Mouse (Mus musculus) heart, postnatal 14 days (tissue): ENCODE results near the gene Arpp21. TPM values are rescaled to one million over a fixed set of nuclear protein-coding genes. Genes with fewer than 3 reads are reported as not detected.
"Not testable (repeated sequence)": the region's sequence is repeated elsewhere in the genome, so short reads cannot be mapped to it uniquely, and the experiment has no call there.

Source experiments
- DNase-seq, 2 experiments: peaks; one replicate each; pipeline ENCODE4 v3.0.0; 2021 to 2022
- intact Hi-C: fragments of 180-260 bp; cut with DNase I; formaldehyde crosslinking; loops from one replicate; pipeline ENCODE4 v1.15.1; 2025
- microRNA-seq, 2 experiments: library from miRNA; unstranded; fragments of <30 nt; microRNA quantifications; one replicate each; pipeline ENCODE4 v1.2.0; 2021 to 2022
- total RNA-seq, 2 experiments: library from RNA; stranded (reverse); gene quantifications; 2 replicates each; pipeline ENCODE4 v1.2.3; 2021

Arpp21 gene
- total RNA-seq, 2 experiments from 2014 or later: 3.6 to 9.1 TPM

DNA sequence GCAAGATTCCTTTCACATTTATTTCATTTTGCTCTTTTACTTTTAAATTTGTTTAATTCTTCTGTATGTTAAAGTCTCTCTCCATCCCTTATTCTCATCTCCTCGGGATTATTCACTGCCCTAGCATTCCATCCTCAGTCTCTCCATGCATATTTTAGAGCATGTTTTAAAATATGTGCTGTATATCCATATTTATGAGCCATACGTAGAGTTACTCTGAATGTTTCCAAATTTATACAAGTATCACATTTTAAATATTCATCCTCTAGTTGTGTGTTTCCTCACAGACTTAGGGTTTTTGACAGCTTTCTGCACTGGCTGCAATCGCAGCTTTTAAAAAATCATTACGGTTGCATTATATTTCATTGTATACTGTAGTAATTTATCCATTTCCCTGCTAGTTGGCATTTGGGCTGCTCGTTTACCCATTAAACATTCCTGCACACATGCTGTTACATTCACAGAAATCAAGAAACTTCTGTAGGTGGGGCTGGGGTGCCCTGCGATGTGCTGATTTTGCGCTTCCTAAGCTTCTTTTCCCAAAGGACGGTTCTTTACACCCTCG is 187.8 kb downstream of the Arpp21 start:
- no peak for DNase-seq
- intact Hi-C loops: no loop called here

- no peak for DNase-seq
- intact Hi-C loops: no loop called here
Observed at GRCm38 (mm10) chr9:112040566-112040965, 195.2 kb downstream of the Arpp21 start.

DNA sequence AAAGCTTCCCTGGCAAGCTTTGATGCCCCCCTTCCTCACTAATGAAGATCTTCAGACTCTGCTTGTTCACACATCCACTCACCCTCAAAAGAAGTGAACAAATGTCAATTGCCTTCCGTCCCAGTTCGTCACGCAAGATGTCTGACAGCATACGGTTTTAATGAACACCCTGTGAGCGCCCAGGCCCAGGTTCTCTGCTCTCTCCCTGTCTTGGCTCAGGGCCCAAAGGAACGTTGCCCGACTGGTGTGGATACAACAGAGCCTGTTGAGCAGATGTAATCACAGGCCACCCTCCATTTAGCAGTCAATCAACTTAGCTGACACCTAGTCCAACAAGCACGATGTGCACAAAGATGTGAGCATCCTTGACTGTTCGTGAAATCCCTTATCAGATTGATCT is 198.0 kb downstream of the Arpp21 start:
- intact Hi-C loops: no loop called here
- DNase-seq: no peak

DNA sequence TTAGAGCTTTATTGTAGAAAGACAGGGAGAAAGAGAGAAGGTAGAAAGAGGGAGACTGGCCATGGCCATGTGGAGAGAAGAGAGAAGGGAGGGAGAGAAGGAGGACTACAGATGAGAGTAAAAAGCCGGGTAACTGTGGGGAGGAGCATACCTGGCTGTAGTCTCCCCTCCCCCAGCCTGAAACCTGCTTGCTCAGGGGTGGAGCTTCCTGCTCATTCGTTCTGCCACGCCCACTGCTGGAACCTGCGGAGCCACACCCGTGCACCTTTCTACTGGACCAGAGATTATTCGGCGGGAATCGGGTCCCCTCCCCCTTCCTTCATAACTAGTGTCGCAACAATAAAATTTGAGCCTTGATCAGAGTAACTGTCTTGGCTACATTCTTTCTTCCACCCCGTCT is 201.9 kb downstream of the Arpp21 start:
- intact Hi-C loops, DNase-seq: not testable (repeated sequence)

GRCm38 (mm10) chr9:112032169-112032568 is 203.6 kb downstream of the Arpp21 start:
- no peak for DNase-seq
- intact Hi-C loops: no loop called here

GRCm38 (mm10) chr9:112023562-112024015 is 212.1 kb downstream of the Arpp21 start:
- DNase-seq: no peak

DNA sequence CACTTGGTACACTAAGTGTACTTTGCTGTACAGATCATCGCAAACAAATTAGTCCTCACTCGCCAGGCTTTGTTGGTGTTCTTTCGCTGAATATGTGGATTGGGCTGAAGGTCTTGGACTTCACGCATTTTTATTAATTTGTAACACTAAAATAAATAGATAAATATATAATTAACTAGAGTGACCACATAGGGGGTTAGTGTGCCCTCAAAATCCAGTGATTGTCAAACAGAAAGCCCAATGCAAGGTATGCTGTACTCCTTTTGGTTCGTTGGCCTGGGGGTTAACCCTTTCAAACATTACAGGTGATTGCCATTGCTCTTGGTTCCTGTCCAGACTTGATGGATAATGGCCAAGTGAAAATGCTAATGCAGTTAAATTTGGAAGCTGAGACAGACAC is 212.6 kb downstream of the Arpp21 start:
- intact Hi-C loops: no loop called here
- no peak for DNase-seq

More at GRCm38 (mm10) chr9:112023562-112024015, 212.1 kb downstream of the Arpp21 start:
- intact Hi-C loops: no loop called here

Small RNA genes lying within 50 kb of the gene (microRNA-seq; reads per million reads assigned to microRNA genes)
- 55.1 to 1,984 reads per million in 2 experiments for gene Mir128-2
